Mouse (Mus musculus) adrenal gland, adult 18-20 months (tissue): Measurements from ENCODE around the gene Lyrm1. TPM values are rescaled to one million over a fixed set of nuclear protein-coding genes. Genes with fewer than 3 reads are reported as not detected.

ENCODE experiments used
- DNase-seq, 2 experiments: peaks; one replicate each; pipeline ENCODE4 v3.0.0; 2021 to 2022; ENCODE audit warnings: low spot score in 2 of 2
- long read RNA-seq, 2 experiments: library from polyadenylated mRNA; stranded (forward); transcript quantifications; one replicate each; pipeline ENCODE4 v2.0.0; 2021
- total RNA-seq, 2 experiments: library from RNA; stranded (reverse); gene quantifications; 1 replicate in 1 of 2; 2 replicates in 1 of 2; pipeline ENCODE4 v1.2.3; 2021

Lyrm1 gene
- total RNA-seq = 1 to 10 TPM; 7.4 to 8.9 TPM
- long read RNA-seq, experiment 1, partial matches to known transcripts = 0 of 4 reads
- long read RNA-seq, experiment 1, other reads (novel, unspliced or antisense) = 0 of 4 reads
- long read RNA-seq, experiment 2, partial matches to known transcripts = 2 of 11 reads
- long read RNA-seq, experiment 2, other reads (novel, unspliced or antisense) = 3 of 11 reads

DNA sequence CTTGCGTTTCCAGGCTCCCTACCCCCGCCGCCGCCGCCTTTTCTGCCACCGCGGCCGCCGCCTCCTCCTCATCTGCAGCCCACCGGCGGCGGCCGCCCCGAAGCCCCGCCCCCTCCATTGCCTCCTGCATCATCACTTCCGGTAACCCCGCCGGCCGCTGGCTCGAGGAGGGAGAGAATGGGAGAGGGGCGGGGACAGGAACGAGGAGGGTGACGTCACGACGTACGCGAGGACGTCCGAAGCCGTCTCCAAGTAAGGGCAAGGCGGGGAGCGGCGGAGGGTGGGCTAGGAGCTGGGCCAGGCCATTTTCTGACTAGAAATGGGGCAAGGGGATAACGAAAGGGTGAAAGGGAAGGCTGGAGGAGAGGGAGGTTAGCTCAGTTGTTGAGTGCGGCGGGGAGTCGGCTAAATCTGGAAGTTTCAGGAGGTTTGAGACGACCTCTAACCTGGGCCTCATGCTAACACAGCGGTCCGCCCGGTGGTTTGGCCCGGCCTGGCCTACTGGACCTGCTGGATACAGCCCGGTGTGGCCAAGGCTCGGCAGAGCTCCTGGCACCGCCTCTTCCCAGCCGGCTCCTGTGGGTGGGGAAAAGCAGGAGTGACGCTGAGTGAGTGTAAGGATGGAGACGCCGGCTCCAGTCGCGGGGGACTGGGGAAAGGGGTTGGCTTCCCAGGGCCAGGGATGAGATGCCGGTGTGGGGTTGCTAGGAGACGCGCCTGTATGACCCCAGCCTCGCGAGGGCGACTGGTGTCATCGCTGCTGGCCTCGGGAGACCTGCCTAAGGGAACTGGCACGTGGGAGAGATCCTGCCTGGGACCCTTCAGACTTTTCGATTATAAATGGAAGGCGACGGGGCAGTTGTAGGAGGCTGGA lies at the start of gene Lyrm1, which contains the start of gene Dcun1d3:
Gene Lyrm1, plus strand, starts transcription at position 223 of the 874 bp plus-strand sequence.
Gene Dcun1d3, minus strand, starts transcription at position 660 of the 874 bp plus-strand sequence.
- DNase-seq = peak; percentile 94 to 96

DNA sequence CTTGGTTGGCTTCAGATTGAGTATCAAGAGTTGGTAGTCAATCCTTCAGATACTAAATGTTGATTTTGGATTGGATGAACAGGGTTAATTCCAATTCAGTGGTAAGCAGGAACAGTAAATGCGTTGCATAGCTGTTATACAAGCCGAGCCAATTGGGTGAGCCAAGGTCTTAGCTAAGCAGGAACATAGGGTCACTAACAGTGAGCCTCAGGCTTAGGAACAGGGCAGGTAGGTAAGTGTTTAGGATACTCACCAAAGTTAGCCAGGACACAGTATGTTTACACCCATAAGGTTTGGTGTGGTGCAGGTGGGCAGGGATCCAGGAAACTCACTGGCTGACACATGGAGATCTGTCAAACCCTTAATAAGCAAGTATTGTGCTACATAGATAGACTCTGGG lies 48.3 kb upstream of the Lyrm1 start:
- no peak for DNase-seq

DNA sequence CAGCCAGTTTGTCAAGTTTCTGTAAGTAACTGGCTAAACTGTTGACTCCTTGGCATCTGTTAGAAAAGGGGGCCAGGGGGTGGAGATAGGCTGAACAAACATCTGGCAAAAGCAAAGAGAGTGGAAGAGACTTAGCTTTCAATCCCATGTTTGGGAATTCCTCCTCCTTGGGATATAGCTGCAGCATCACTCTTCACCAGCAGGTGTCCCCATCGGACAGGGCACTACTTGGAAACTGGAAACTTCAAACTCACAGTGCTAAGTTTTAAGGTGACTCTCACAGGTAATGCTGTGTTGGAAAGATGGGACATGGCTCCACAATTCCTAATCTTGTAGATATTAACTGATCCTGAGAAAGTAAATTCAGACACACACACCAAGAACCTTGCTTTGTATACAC lies 46.6 kb upstream of the Lyrm1 start:
- peak; percentile 68 to 77 for DNase-seq

- DNase-seq = no peak
Observed at GRCm38 (mm10) chr7:119850737-119851136, 44.9 kb upstream of the Lyrm1 start.

- no peak for DNase-seq
Observed at GRCm38 (mm10) chr7:119852494-119852893, 43.2 kb upstream of the Lyrm1 start.

- DNase-seq = no peak
Observed at GRCm38 (mm10) chr7:119853186-119853585, 42.5 kb upstream of the Lyrm1 start.

GRCm38 (mm10) chr7:119854362-119854761 lies 41.3 kb upstream of the Lyrm1 start:
- no peak for DNase-seq

GRCm38 (mm10) chr7:119855031-119855430 lies 40.6 kb upstream of the Lyrm1 start:
- DNase-seq = no peak

GRCm38 (mm10) chr7:119859476-119859875 lies 36.2 kb upstream of the Lyrm1 start:
- no peak for DNase-seq

DNA sequence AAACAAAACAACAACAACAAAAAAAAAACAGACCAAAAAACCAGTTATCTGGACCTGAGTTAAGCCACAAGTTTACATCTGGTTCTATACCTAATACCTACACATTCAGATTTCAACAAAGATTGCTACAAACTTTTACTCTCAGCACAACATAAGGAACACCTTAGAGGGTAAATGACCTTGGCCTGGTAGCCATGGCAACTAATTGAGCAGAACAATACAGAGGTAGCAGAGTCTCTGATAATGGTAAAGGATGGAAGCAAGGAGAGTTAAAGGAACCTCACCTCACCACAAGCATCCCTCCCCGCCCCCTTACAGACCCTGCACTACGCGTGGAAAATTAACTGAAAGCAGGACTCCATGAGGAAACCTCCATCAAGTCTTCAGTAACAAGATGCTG lies 35.5 kb upstream of the Lyrm1 start:
- DNase-seq = no peak

DNA sequence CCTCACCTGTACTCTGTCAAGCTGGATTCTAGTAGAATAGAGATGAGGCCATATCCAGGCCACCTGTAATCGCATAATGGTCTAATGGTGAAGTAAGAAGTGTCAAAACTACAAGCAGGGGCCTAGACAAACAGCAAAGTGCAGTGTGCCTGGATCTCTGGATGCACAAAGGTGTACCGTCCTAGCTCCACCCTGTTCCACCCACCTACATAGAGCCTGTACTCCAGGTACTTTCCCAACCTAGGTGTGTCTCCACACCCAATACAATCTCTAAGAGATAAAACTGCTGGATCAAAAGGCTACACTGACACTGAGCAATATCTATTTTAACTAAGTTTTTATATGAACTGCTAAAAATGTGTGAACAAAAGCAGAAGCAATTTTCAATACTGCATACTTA lies 35.1 kb upstream of the Lyrm1 start:
- DNase-seq = no peak

DNA sequence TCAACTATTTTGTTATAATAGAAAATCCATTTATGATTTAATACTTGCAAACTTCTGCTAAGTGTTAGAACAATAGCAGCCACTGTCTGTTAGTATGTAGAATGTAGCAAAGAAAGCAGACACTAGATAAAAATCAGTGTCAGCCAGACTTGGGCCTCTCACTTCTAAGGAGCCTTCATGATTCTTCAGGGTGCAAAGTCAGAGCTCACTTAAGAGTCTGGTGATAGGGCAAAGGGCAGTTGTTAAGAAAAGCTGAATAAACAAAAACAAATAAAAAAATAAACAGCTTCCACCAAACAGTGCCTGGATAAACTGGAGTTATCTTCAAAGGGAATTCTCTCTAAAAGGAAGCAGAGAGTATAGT lies 34.7 kb upstream of the Lyrm1 start:
- DNase-seq = no peak

- peak; percentile 20 to 33 for DNase-seq
Observed at GRCm38 (mm10) chr7:119861335-119862091, 34.1 kb upstream of the Lyrm1 start.

GRCm38 (mm10) chr7:119862167-119862566 lies 33.5 kb upstream of the Lyrm1 start:
- DNase-seq = no peak

GRCm38 (mm10) chr7:119864500-119864899 lies 31.2 kb upstream of the Lyrm1 start:
- DNase-seq = no peak

DNA sequence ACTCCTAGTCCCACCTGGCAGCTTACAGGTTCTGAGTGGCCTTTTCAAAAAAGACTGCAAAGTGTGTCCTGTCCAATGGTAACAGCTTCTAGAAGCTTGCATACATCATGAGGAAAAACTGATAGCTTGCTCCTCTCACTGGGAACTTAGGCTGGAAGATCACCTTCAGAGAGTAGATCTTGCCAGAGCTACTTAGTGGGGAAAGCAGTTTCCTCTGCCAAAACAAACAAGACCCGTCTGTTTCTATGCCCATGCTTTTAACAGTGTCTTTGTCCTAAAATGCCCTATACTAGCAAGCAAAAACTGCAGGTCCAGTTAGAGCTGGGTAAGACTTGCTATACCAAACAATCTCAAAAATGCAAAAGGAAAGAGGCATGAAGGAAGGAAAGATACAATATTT lies 29.5 kb upstream of the Lyrm1 start:
- DNase-seq = no peak

DNA sequence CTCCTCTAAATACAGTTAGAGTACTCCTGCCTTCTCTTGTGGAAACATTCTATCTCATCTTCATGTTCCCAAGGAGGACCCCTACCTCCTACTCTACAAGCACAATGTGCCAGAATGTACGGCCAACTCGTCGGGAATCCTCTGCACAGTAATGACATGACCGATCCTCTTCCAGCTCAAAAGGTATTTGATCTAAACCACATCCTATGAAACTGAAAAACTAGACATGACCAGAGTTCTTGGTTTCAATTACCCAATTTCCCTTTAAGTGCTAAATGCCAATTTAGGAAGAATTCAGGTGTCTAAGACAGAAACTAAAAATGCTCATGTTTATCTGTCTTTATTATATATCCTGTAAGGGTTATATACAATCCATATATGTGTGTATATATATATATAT lies 23.5 kb upstream of the Lyrm1 start:
- no peak for DNase-seq

- no peak for DNase-seq
Observed at GRCm38 (mm10) chr7:119873050-119873449, 22.6 kb upstream of the Lyrm1 start.

GRCm38 (mm10) chr7:119875776-119876440 lies 19.8 kb upstream of the Lyrm1 start:
- DNase-seq = no peak

DNA sequence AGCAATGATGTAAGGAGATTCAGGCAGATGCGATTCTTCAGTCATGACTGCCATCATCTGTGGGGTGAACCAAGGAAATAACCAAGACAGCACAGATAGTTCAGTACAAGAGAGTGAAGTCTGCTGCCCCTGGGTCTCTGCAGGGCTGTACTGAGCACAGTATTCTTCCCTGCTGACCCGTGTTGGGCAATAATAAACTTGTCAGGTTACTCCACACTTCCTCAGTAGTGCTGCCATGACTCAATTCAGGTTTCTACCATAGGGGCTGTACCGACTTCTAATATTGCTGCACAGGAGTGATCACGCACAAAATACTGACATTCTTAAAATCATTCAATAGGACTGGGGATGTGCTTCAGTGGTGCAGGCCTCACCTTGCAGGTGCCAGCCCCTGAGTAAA lies 16.5 kb upstream of the Lyrm1 start:
- DNase-seq = no peak

- DNase-seq = no peak
Observed at GRCm38 (mm10) chr7:119880345-119880744, 15.3 kb upstream of the Lyrm1 start.
